Mouse (Mus musculus): ENCODE data around the gene 1500009L16Rik. TPM values are rescaled to one million over a fixed set of nuclear protein-coding genes. Genes with fewer than 3 reads are reported as not detected.

The 1500009L16Rik gene
- polyA plus RNA-seq, 1 experiment: 13.6 TPM

DNA sequence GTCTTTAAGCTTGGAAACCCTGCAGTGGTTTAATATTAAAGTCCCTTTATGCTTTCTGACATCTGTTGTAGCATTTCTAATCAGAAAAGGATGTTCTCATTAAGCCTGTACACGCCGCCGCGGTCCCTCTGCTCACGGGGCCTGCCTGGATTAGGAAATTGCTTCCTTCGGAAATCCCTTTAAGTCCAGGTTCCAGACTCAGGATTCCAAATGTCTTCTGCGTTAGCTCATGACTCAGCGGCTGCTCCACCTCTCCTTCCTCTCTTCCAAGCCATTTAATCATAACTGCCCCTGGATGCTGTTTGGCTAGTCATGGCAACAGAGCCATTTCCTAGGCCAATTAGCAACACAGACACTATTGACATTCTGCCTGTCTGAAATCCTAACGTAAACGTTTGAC, 10.9 kb upstream of the 1500009L16Rik start:
- Histone ChIP-seq H3K27me3 (ENCODE audit: control insufficient read depth, insufficient read depth, low read length) (no peaks in the 10 kb centered on the region), H3K36me3 (ENCODE audit: control insufficient read depth, insufficient read depth, low read length) (no peaks in the 10 kb centered on the region), H3K4me3 (ENCODE audit: control insufficient read depth, low read depth, low read length) (no peak overlapping the region), H3K4me1 (ENCODE audit: control insufficient read depth, insufficient read depth, low read length) (peaks cover 2% of the 10 kb centered on the region; the same call in 1 of the 2 replicates), H3K27ac (ENCODE audit: control insufficient read depth, insufficient read depth, low read depth, low read length) (no peak overlapping the region)
- no peak for TF ChIP-seq CTCF (IDR thresholded peaks at IDR 0.05; ENCODE audit: control insufficient read depth, insufficient read depth, insufficient replicate concordance, low read depth, low read length)
- TF ChIP-seq POLR2A (IDR thresholded peaks at IDR 0.05; ENCODE audit: control insufficient read depth, low read depth, low read length): no peak

- Histone ChIP-seq H3K4me3 (ENCODE audit: control insufficient read depth, low read depth, low read length) (no peak overlapping the region), H3K36me3 (ENCODE audit: control insufficient read depth, insufficient read depth, low read length) (no peaks in the 10 kb centered on the region), H3K4me1 (ENCODE audit: control insufficient read depth, insufficient read depth, low read length) (peaks cover 3% of the 10 kb centered on the region), H3K27me3 (ENCODE audit: control insufficient read depth, insufficient read depth, low read length) (no peaks in the 10 kb centered on the region), H3K27ac (ENCODE audit: control insufficient read depth, insufficient read depth, low read depth, low read length) (no peak overlapping the region)
- TF ChIP-seq CTCF (IDR thresholded peaks at IDR 0.05; ENCODE audit: control insufficient read depth, insufficient read depth, insufficient replicate concordance, low read depth, low read length) (no peak), POLR2A (IDR thresholded peaks at IDR 0.05; ENCODE audit: control insufficient read depth, low read depth, low read length) (no peak)
Observed at GRCm38 (mm10) chr10:83718855-83719474, 3.7 kb upstream of the 1500009L16Rik start.

DNA sequence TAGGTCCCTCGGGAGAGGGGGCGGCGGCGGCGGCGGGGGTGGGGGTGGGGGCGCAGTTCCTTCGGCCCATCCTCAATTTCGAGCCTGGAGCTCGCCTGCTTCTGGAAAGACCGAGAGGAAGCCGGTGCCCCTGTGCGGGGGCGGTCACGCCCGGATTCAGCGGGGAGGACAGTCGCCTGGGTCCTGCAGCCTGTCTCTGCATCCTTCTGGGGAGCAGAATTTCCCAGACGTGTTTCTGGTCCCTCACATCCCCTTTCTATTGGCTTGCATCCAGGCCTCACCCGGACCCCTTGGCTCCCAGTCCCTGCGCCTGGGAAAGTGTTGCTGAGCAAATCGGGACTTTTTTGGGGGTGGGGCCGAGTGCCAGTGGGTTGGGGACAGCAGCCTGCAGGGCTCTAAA, 390 bp downstream of the 1500009L16Rik start:
- H3K36me3 ChIP-seq (ENCODE audit: control insufficient read depth, insufficient read depth, low read length): no peaks in the 10 kb centered on the region
- no peak overlapping the region for H3K27ac ChIP-seq (ENCODE audit: control insufficient read depth, insufficient read depth, low read depth, low read length)
- H3K4me3 ChIP-seq (ENCODE audit: control insufficient read depth, low read depth, low read length): peak overlapping the region; percentile 75
- H3K4me1 ChIP-seq (ENCODE audit: control insufficient read depth, insufficient read depth, low read length): peaks cover 3% of the 10 kb centered on the region
- H3K27me3 ChIP-seq (ENCODE audit: control insufficient read depth, insufficient read depth, low read length): no peaks in the 10 kb centered on the region
- no peak for TF ChIP-seq CTCF (IDR thresholded peaks at IDR 0.05; ENCODE audit: control insufficient read depth, insufficient read depth, insufficient replicate concordance, low read depth, low read length)
- TF ChIP-seq POLR2A (IDR thresholded peaks at IDR 0.05; ENCODE audit: control insufficient read depth, low read depth, low read length): no peak

- Histone ChIP-seq H3K36me3 (ENCODE audit: control insufficient read depth, insufficient read depth, low read length) (no peaks in the 10 kb centered on the region), H3K27me3 (ENCODE audit: control insufficient read depth, insufficient read depth, low read length) (no peaks in the 10 kb centered on the region), H3K27ac (ENCODE audit: control insufficient read depth, insufficient read depth, low read depth, low read length) (no peak overlapping the region), H3K4me3 (ENCODE audit: control insufficient read depth, low read depth, low read length) (no peak overlapping the region), H3K4me1 (ENCODE audit: control insufficient read depth, insufficient read depth, low read length) (peaks cover 5% of the 10 kb centered on the region)
- TF ChIP-seq CTCF (IDR thresholded peaks at IDR 0.05; ENCODE audit: control insufficient read depth, insufficient read depth, insufficient replicate concordance, low read depth, low read length) (peak; percentile 75; the same call in 1 of the 2 replicates), POLR2A (IDR thresholded peaks at IDR 0.05; ENCODE audit: control insufficient read depth, low read depth, low read length) (no peak)
Observed at GRCm38 (mm10) chr10:83724351-83725059, 1.8 kb downstream of the 1500009L16Rik start.

- Histone ChIP-seq H3K4me3 (ENCODE audit: control insufficient read depth, low read depth, low read length) (peak overlapping the region; percentile 34; the same call in 1 of the 2 replicates), H3K27ac (ENCODE audit: control insufficient read depth, insufficient read depth, low read depth, low read length) (peak overlapping the region; percentile 83)
- TF ChIP-seq POLR2A (IDR thresholded peaks at IDR 0.05; ENCODE audit: control insufficient read depth, low read depth, low read length) (peak; percentile 21; the same call in 1 of the 2 replicates), CTCF (IDR thresholded peaks at IDR 0.05; ENCODE audit: control insufficient read depth, insufficient read depth, insufficient replicate concordance, low read depth, low read length) (no peak)
Observed at GRCm38 (mm10) chr10:83726164-83726563, 3.5 kb downstream of the 1500009L16Rik start.

DNA sequence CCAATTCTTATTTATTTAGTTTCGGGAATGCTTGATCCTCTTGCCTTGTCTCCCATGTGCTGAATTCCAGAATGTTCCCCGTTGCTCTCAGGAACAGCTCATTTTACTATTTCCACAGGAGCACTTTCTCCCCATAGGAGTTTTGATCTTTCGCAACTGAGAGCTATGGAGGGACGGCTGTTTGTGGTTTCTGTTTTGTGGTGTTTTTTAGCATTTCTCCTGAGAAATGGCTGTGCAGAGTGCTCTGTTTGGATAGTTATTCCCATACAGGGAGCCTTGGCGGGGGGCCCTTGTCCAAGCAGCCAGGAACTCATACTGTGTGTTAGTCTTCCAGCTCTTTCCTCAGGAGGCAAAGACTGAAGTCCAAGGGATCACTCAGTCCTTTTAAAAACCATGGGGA, 5.2 kb downstream of the 1500009L16Rik start:
- H3K4me1 ChIP-seq (ENCODE audit: control insufficient read depth, insufficient read depth, low read length): peaks cover 5% of the 10 kb centered on the region
- H3K27ac ChIP-seq (ENCODE audit: control insufficient read depth, insufficient read depth, low read depth, low read length): peak overlapping the region; percentile 78; the same call in 1 of the 2 replicates
- no peak overlapping the region for H3K4me3 ChIP-seq (ENCODE audit: control insufficient read depth, low read depth, low read length)
- H3K27me3 ChIP-seq (ENCODE audit: control insufficient read depth, insufficient read depth, low read length): no peaks in the 10 kb centered on the region
- no peaks in the 10 kb centered on the region for H3K36me3 ChIP-seq (ENCODE audit: control insufficient read depth, insufficient read depth, low read length)
- no peak for TF ChIP-seq POLR2A (IDR thresholded peaks at IDR 0.05; ENCODE audit: control insufficient read depth, low read depth, low read length)
- no peak for TF ChIP-seq CTCF (IDR thresholded peaks at IDR 0.05; ENCODE audit: control insufficient read depth, insufficient read depth, insufficient replicate concordance, low read depth, low read length)

More at GRCm38 (mm10) chr10:83726164-83726563, 3.5 kb downstream of the 1500009L16Rik start:
- Histone ChIP-seq H3K27me3 (ENCODE audit: control insufficient read depth, insufficient read depth, low read length) (no peaks in the 10 kb centered on the region), H3K36me3 (ENCODE audit: control insufficient read depth, insufficient read depth, low read length) (no peaks in the 10 kb centered on the region), H3K4me1 (ENCODE audit: control insufficient read depth, insufficient read depth, low read length) (peaks cover 5% of the 10 kb centered on the region)

GRCm38 (mm10) chr10:83728529-83728928, 5.9 kb downstream of the 1500009L16Rik start:
- Histone ChIP-seq H3K36me3 (ENCODE audit: control insufficient read depth, insufficient read depth, low read length) (no peaks in the 10 kb centered on the region), H3K4me1 (ENCODE audit: control insufficient read depth, insufficient read depth, low read length) (peaks cover 2% of the 10 kb centered on the region), H3K27ac (ENCODE audit: control insufficient read depth, insufficient read depth, low read depth, low read length) (peak overlapping the region; percentile 5; the same call in 1 of the 2 replicates), H3K27me3 (ENCODE audit: control insufficient read depth, insufficient read depth, low read length) (no peaks in the 10 kb centered on the region), H3K4me3 (ENCODE audit: control insufficient read depth, low read depth, low read length) (no peak overlapping the region)
- TF ChIP-seq CTCF (IDR thresholded peaks at IDR 0.05; ENCODE audit: control insufficient read depth, insufficient read depth, insufficient replicate concordance, low read depth, low read length) (no peak), POLR2A (IDR thresholded peaks at IDR 0.05; ENCODE audit: control insufficient read depth, low read depth, low read length) (no peak)

Measured in testis, adult 2 months (tissue).